Mouse (Mus musculus): Measurements from ENCODE around the gene Pcmtd2. TPM values are rescaled to one million over a fixed set of nuclear protein-coding genes. Genes with fewer than 3 reads are reported as not detected.

Pcmtd2 gene
- polyA plus RNA-seq, 1 experiment from 2014 or later = 48.3 TPM

- peaks cover 35% of the 10 kb centered on the region for H3K4me1 ChIP-seq
- 54% methylated on average over 5 of the region's 5 CpGs for WGBS
- H3K4me3 ChIP-seq = no peak overlapping the region
- no peak overlapping the region for H3K9ac ChIP-seq (replicated peaks)
- H3K36me3 ChIP-seq = peaks cover 27% of the 10 kb centered on the region
- H3K27ac ChIP-seq (replicated peaks) = no peak overlapping the region
- no peaks in the 10 kb centered on the region for H3K27me3 ChIP-seq
- ATAC-seq (replicated peaks) = no peak
- H3K4me2 ChIP-seq (replicated peaks) = no peak overlapping the region
- no peaks in the 10 kb centered on the region for H3K9me3 ChIP-seq
These were observed 29.3 kb downstream of the Pcmtd2 start for GRCm38 (mm10) chr2:181866931-181867330.

GRCm38 (mm10) chr2:181871039-181871438 lies 33.4 kb downstream of the Pcmtd2 start:
- H3K27ac ChIP-seq (replicated peaks) = no peak overlapping the region
- 94% methylated on average over 2 of the region's 2 CpGs for WGBS
- no peak for ATAC-seq (replicated peaks)
- no peak overlapping the region for H3K4me2 ChIP-seq (replicated peaks)
- no peaks in the 10 kb centered on the region for H3K9me3 ChIP-seq
- peaks cover 34% of the 10 kb centered on the region for H3K36me3 ChIP-seq
- H3K4me3 ChIP-seq = no peak overlapping the region
- H3K27me3 ChIP-seq = no peaks in the 10 kb centered on the region
- peaks cover 16% of the 10 kb centered on the region for H3K4me1 ChIP-seq
- no peak overlapping the region for H3K9ac ChIP-seq (replicated peaks)

- Histone ChIP-seq H3K9me3 (no peaks in the 10 kb centered on the region), H3K27ac (replicated peaks) (no peak overlapping the region), H3K36me3 (peaks cover 19% of the 10 kb centered on the region), H3K4me3 (no peak overlapping the region), H3K4me2 (replicated peaks) (no peak overlapping the region), H3K9ac (replicated peaks) (no peak overlapping the region), H3K4me1 (no peaks in the 10 kb centered on the region), H3K27me3 (no peaks in the 10 kb centered on the region)
- ATAC-seq (replicated peaks) = no peak
- 76% methylated on average over 1 of the region's 1 CpGs for WGBS
These were observed 41.2 kb downstream of the Pcmtd2 start for GRCm38 (mm10) chr2:181878903-181879302.

- WGBS = 94% methylated on average over 3 of the region's 3 CpGs
- no peaks in the 10 kb centered on the region for H3K27me3 ChIP-seq
- no peak for ATAC-seq (replicated peaks)
- no peak overlapping the region for H3K27ac ChIP-seq (replicated peaks)
- H3K9ac ChIP-seq (replicated peaks) = no peak overlapping the region
- peaks cover 3% of the 10 kb centered on the region; the same call in 1 of the 2 replicates for H3K36me3 ChIP-seq
- H3K9me3 ChIP-seq = no peaks in the 10 kb centered on the region
- no peaks in the 10 kb centered on the region for H3K4me1 ChIP-seq
- no peak overlapping the region for H3K4me2 ChIP-seq (replicated peaks)
- H3K4me3 ChIP-seq = no peak overlapping the region
These were observed 45.5 kb downstream of the Pcmtd2 start for GRCm38 (mm10) chr2:181883022-181883749.

Other genes starting within 250 kb of the Pcmtd2 start
- gene Prpf6, start 246.0 kb upstream of the Pcmtd2 start, polyA plus RNA-seq (2015; fragmentation: Nextera tagmentation; extraction: Ambion mirVana) = 72.1 and 75.4 TPM in 2 replicates
- gene Zfp512b, start 245.1 kb upstream of the Pcmtd2 start, polyA plus RNA-seq (2015; fragmentation: Nextera tagmentation; extraction: Ambion mirVana) = 76.5 and 83.7 TPM in 2 replicates
- gene Samd10, start 238.6 kb upstream of the Pcmtd2 start, polyA plus RNA-seq (2015; fragmentation: Nextera tagmentation; extraction: Ambion mirVana) = 110 and 112 TPM in 2 replicates
- 0.26 TPM in 1 of 2 replicates, not detected in the other for gene Gm29797, start 180.8 kb upstream of the Pcmtd2 start, polyA plus RNA-seq (2015; fragmentation: Nextera tagmentation; extraction: Ambion mirVana)
- 12.9 and 14.7 TPM in 2 replicates for gene Sox18, start 166.2 kb upstream of the Pcmtd2 start, polyA plus RNA-seq (2015; fragmentation: Nextera tagmentation; extraction: Ambion mirVana)
- gene Tcea2, start 157.5 kb upstream of the Pcmtd2 start, polyA plus RNA-seq (2015; fragmentation: Nextera tagmentation; extraction: Ambion mirVana) = 44.8 and 51.4 TPM in 2 replicates
- 49.1 and 49.7 TPM in 2 replicates for gene Rgs19, start 143.9 kb upstream of the Pcmtd2 start, polyA plus RNA-seq (2015; fragmentation: Nextera tagmentation; extraction: Ambion mirVana)
- gene Lkaaear1, start 139.4 kb upstream of the Pcmtd2 start, polyA plus RNA-seq (2015; fragmentation: Nextera tagmentation; extraction: Ambion mirVana) = not detected in 2 replicates
- 47.6 and 54.1 TPM in 2 replicates for gene Oprl1, start 122.8 kb upstream of the Pcmtd2 start, polyA plus RNA-seq (2015; fragmentation: Nextera tagmentation; extraction: Ambion mirVana)
- gene Myt1, start 74.5 kb upstream of the Pcmtd2 start, polyA plus RNA-seq (2015; fragmentation: Nextera tagmentation; extraction: Ambion mirVana) = 26.7 and 30.7 TPM in 2 replicates
- gene Polr3k, start 26.5 kb downstream of the Pcmtd2 start, polyA plus RNA-seq (2015; fragmentation: Nextera tagmentation; extraction: Ambion mirVana) = 104 and 106 TPM in 2 replicates
- not detected in 2 replicates for gene Gm14496, start 153.3 kb downstream of the Pcmtd2 start, polyA plus RNA-seq (2015; fragmentation: Nextera tagmentation; extraction: Ambion mirVana)

Data from forebrain, embryonic 15.5 days (tissue).